Mouse (Mus musculus): Measurements from ENCODE around the gene Cilp2. TPM values are rescaled to one million over a fixed set of nuclear protein-coding genes. Genes with fewer than 3 reads are reported as not detected.

Gene Cilp2
- total and polyA plus RNA-seq, 3 experiments, result 1.5 to 16.8 (median 1.9) TPM

- WGBS, result 44% methylated on average over 5 of the region's 5 CpGs
- H3K27ac ChIP-seq, result peak overlapping the region; percentile 59
- H3K4me1 ChIP-seq (ENCODE audit: control insufficient read depth, insufficient read depth, low read length), result peaks cover 10% of the 10 kb centered on the region
- no peaks in the 10 kb centered on the region for H3K36me3 ChIP-seq (ENCODE audit: control insufficient read depth, insufficient read depth, low read length)
- no peak overlapping the region for H3K9ac ChIP-seq (ENCODE audit: low read depth, low read length)
- H3K79me2 ChIP-seq (replicated peaks; ENCODE audit: control insufficient read depth, insufficient read depth, low read length), result peaks cover 2% of the 10 kb centered on the region; the same call in 1 of the 2 replicates
- no peak for TF ChIP-seq POLR2A (IDR thresholded peaks at IDR 0.05; ENCODE audit: insufficient read depth, low read depth, low read length)
- peak; percentile 70 for TF ChIP-seq CTCF (IDR thresholded peaks at IDR 0.05)
- peak; percentile 47; the same call in 1 of the 2 replicates for TF ChIP-seq EP300 (IDR thresholded peaks at IDR 0.05; ENCODE audit: insufficient read depth, low read depth, low read length)
- peak in 1 of 2 experiments; percentile 53 for DNase-seq
- H3K27me3 ChIP-seq (ENCODE audit: control insufficient read depth, insufficient read depth, low read length), result no peaks in the 10 kb centered on the region
- intact Hi-C loops (cut with DNase I), result loop anchor here (2.0 to 5.0 kb wide), 2 partner anchors 41 to 207 kb away; partner anchors contain the start of gene Ncan
- H3K4me3 ChIP-seq, result no peak overlapping the region
Observed at GRCm38 (mm10) chr8:69915748-69916147, 28.3 kb upstream of the Cilp2 start.

- intact Hi-C loops (cut with DNase I), result loop anchor here (2.0 kb wide), 1 partner anchor 40 kb away; no protein-coding TSS in a partner anchor
- DNase-seq, result no peak
- Histone ChIP-seq H3K36me3 (ENCODE audit: control insufficient read depth, insufficient read depth, low read length) (no peaks in the 10 kb centered on the region), H3K9ac (ENCODE audit: low read depth, low read length) (no peak overlapping the region), H3K27me3 (ENCODE audit: control insufficient read depth, insufficient read depth, low read length) (no peaks in the 10 kb centered on the region), H3K27ac (no peak overlapping the region), H3K4me3 (no peak overlapping the region), H3K4me1 (ENCODE audit: control insufficient read depth, insufficient read depth, low read length) (peaks cover 6% of the 10 kb centered on the region), H3K79me2 (replicated peaks; ENCODE audit: control insufficient read depth, insufficient read depth, low read length) (peaks cover 2% of the 10 kb centered on the region; the same call in 1 of the 2 replicates)
- 84% methylated on average over 4 of the region's 4 CpGs for WGBS
- no peak for TF ChIP-seq EP300 (IDR thresholded peaks at IDR 0.05; ENCODE audit: insufficient read depth, low read depth, low read length)
Observed at GRCm38 (mm10) chr8:69914526-69914925, 27.0 kb upstream of the Cilp2 start.

- peaks cover 4% of the 10 kb centered on the region; the same call in 1 of the 2 replicates for H3K4me1 ChIP-seq (ENCODE audit: control insufficient read depth, insufficient read depth, low read length)
- WGBS, result 86% methylated on average over 12 of the region's 12 CpGs
- no peak for DNase-seq
- no peaks in the 10 kb centered on the region for H3K27me3 ChIP-seq (ENCODE audit: control insufficient read depth, insufficient read depth, low read length)
- TF ChIP-seq EP300 (IDR thresholded peaks at IDR 0.05; ENCODE audit: insufficient read depth, low read depth, low read length) (no peak), POLR2A (IDR thresholded peaks at IDR 0.05; ENCODE audit: insufficient read depth, low read depth, low read length) (no peak), CTCF (IDR thresholded peaks at IDR 0.05) (no peak)
- no peaks in the 10 kb centered on the region for H3K79me2 ChIP-seq (replicated peaks; ENCODE audit: control insufficient read depth, insufficient read depth, low read length)
- H3K27ac ChIP-seq, result no peak overlapping the region
- no peak overlapping the region for H3K9ac ChIP-seq (ENCODE audit: low read depth, low read length)
- H3K36me3 ChIP-seq (ENCODE audit: control insufficient read depth, insufficient read depth, low read length), result no peaks in the 10 kb centered on the region
- H3K4me3 ChIP-seq, result no peak overlapping the region
- intact Hi-C loops (cut with DNase I), result no loop called here
Observed at GRCm38 (mm10) chr8:69912478-69913074, 25.1 kb upstream of the Cilp2 start.

- intact Hi-C loops (cut with DNase I), result no loop called here
- WGBS, result 90% methylated on average over 13 of the region's 13 CpGs
Observed at GRCm38 (mm10) chr8:69911917-69912316, 24.4 kb upstream of the Cilp2 start.

GRCm38 (mm10) chr8:69907106-69907505 lies 19.6 kb upstream of the Cilp2 start:
- Histone ChIP-seq H3K27ac (no peak overlapping the region), H3K4me1 (ENCODE audit: control insufficient read depth, insufficient read depth, low read length) (no peaks in the 10 kb centered on the region; the same call in 1 of the 2 replicates), H3K36me3 (ENCODE audit: control insufficient read depth, insufficient read depth, low read length) (no peaks in the 10 kb centered on the region), H3K79me2 (replicated peaks; ENCODE audit: control insufficient read depth, insufficient read depth, low read length) (no peaks in the 10 kb centered on the region), H3K4me3 (no peak overlapping the region), H3K9ac (ENCODE audit: low read depth, low read length) (no peak overlapping the region), H3K27me3 (ENCODE audit: control insufficient read depth, insufficient read depth, low read length) (no peaks in the 10 kb centered on the region)
- intact Hi-C loops (cut with DNase I), result no loop called here
- WGBS, result 86% methylated on average over 2 of the region's 2 CpGs
- DNase-seq, result no peak
- TF ChIP-seq POLR2A (IDR thresholded peaks at IDR 0.05; ENCODE audit: insufficient read depth, low read depth, low read length) (no peak), CTCF (IDR thresholded peaks at IDR 0.05) (no peak), EP300 (IDR thresholded peaks at IDR 0.05; ENCODE audit: insufficient read depth, low read depth, low read length) (no peak)

More at GRCm38 (mm10) chr8:69911917-69912316, 24.4 kb upstream of the Cilp2 start:
- Histone ChIP-seq H3K27me3 (ENCODE audit: control insufficient read depth, insufficient read depth, low read length) (no peaks in the 10 kb centered on the region), H3K4me1 (ENCODE audit: control insufficient read depth, insufficient read depth, low read length) (peaks cover 4% of the 10 kb centered on the region; the same call in 1 of the 2 replicates), H3K36me3 (ENCODE audit: control insufficient read depth, insufficient read depth, low read length) (no peaks in the 10 kb centered on the region), H3K4me3 (no peak overlapping the region), H3K79me2 (replicated peaks; ENCODE audit: control insufficient read depth, insufficient read depth, low read length) (no peaks in the 10 kb centered on the region), H3K9ac (ENCODE audit: low read depth, low read length) (no peak overlapping the region), H3K27ac (no peak overlapping the region)
- no peak for TF ChIP-seq POLR2A (IDR thresholded peaks at IDR 0.05; ENCODE audit: insufficient read depth, low read depth, low read length)
- no peak for TF ChIP-seq EP300 (IDR thresholded peaks at IDR 0.05; ENCODE audit: insufficient read depth, low read depth, low read length)
- TF ChIP-seq CTCF (IDR thresholded peaks at IDR 0.05), result no peak
- no peak for DNase-seq

GRCm38 (mm10) chr8:69906260-69906659 lies 18.8 kb upstream of the Cilp2 start:
- WGBS, result 91% methylated on average over 2 of the region's 2 CpGs
- no peak for DNase-seq
- no peak overlapping the region for H3K4me3 ChIP-seq
- peaks cover 2% of the 10 kb centered on the region; the same call in 1 of the 2 replicates for H3K4me1 ChIP-seq (ENCODE audit: control insufficient read depth, insufficient read depth, low read length)
- no peak overlapping the region for H3K27ac ChIP-seq
- H3K79me2 ChIP-seq (replicated peaks; ENCODE audit: control insufficient read depth, insufficient read depth, low read length), result no peaks in the 10 kb centered on the region
- intact Hi-C loops (cut with DNase I), result no loop called here
- no peaks in the 10 kb centered on the region for H3K27me3 ChIP-seq (ENCODE audit: control insufficient read depth, insufficient read depth, low read length)
- H3K9ac ChIP-seq (ENCODE audit: low read depth, low read length), result no peak overlapping the region
- TF ChIP-seq EP300 (IDR thresholded peaks at IDR 0.05; ENCODE audit: insufficient read depth, low read depth, low read length), result no peak
- no peak for TF ChIP-seq CTCF (IDR thresholded peaks at IDR 0.05)
- H3K36me3 ChIP-seq (ENCODE audit: control insufficient read depth, insufficient read depth, low read length), result no peaks in the 10 kb centered on the region
